Mouse (Mus musculus) MEL (cell line): ENCODE measurements around the gene Prss2. TPM values are rescaled to one million over a fixed set of nuclear protein-coding genes. Genes with fewer than 3 reads are reported as not detected.
"Not testable (repeated sequence)": the region's sequence is repeated elsewhere in the genome, so short reads cannot be mapped to it uniquely, and the experiment has no call there.

ENCODE experiments used
- DNase-seq: peaks from one replicate; pipeline ENCODE4 v3.0.0; 2011; ENCODE audit warnings: low read depth, low spot score
- H3K27ac ChIP-seq: 2 replicates; pipeline ENCODE4 v1.5.1; 2012; ENCODE audit warnings: low read depth, mild to moderate bottlenecking, control low read depth, low read length, moderate library complexity; ENCODE audit not compliant: control insufficient read depth
- H3K27me3 ChIP-seq, 2 experiments: fragments of 150-350 bp in 1 of 2; sonication (generic) in 1 of 2; 2 replicates each; pipeline ENCODE4 v1.6.1; 2012; ENCODE audit warnings: low read length in 2 of 2, mild to moderate bottlenecking in 2 of 2, improper control_type of control experiment in 1 of 2, moderate library complexity in 1 of 2; ENCODE audit not compliant: insufficient read depth in 2 of 2, control insufficient read depth in 1 of 2
- H3K36me3 ChIP-seq, 2 experiments: 2 replicates each; pipeline ENCODE4 v1.6.1; 2012 to 2014; ENCODE audit warnings: low read length in 2 of 2, improper control_type of control experiment in 1 of 2, inconsistent platforms in 1 of 2, mild to moderate bottlenecking in 1 of 2; ENCODE audit not compliant: insufficient read depth in 2 of 2, control insufficient read depth in 1 of 2
- H3K4me1 ChIP-seq, 2 experiments: fragments of 150-350 bp in 1 of 2; sonication (generic) in 1 of 2; 2 replicates each; pipeline ENCODE4 v1.6.1; 2012; ENCODE audit warnings: low read length in 2 of 2, improper control_type of control experiment in 1 of 2, mild to moderate bottlenecking in 1 of 2; ENCODE audit not compliant: insufficient read depth in 2 of 2, control insufficient read depth in 1 of 2
- H3K4me3 ChIP-seq, 2 experiments: fragments of 150-350 bp in 1 of 2; sonication (generic) in 1 of 2; 2 replicates each; pipeline ENCODE4 v1.5.1; 2012; ENCODE audit warnings: low read depth in 2 of 2, low read length in 2 of 2, mild to moderate bottlenecking in 2 of 2, moderate library complexity in 2 of 2, control low read depth in 1 of 2, improper control_type of control experiment in 1 of 2; ENCODE audit not compliant: control insufficient read depth in 1 of 2, insufficient read depth in 1 of 2
- H3K79me2 ChIP-seq: 2 replicates; pipeline ENCODE4 v1.6.1; 2012; ENCODE audit warnings: mild to moderate bottlenecking, low read length, moderate library complexity; ENCODE audit not compliant: control insufficient read depth, poor library complexity, insufficient read depth
- H3K9ac ChIP-seq: 2 replicates; pipeline ENCODE4 v1.6.1; 2012; ENCODE audit warnings: low read depth, mild to moderate bottlenecking, control low read depth, low read length, moderate library complexity; ENCODE audit not compliant: control insufficient read depth, poor library complexity, severe bottlenecking
- H3K9me3 ChIP-seq: fragments of 150-350 bp; sonication (generic); replicated peaks from 2 replicates; pipeline ENCODE4 v1.6.1; 2012; ENCODE audit warnings: mild to moderate bottlenecking, low read length, improper control_type of control experiment, moderate library complexity; ENCODE audit not compliant: insufficient read depth
- BHLHE40 ChIP-seq: IDR thresholded peaks from 2 replicates; pipeline ENCODE4 v1.6.1; 2012; ENCODE audit warnings: low read depth, mild to moderate bottlenecking, inconsistent platforms, low read length, improper control_type of control experiment, borderline replicate concordance
- GABPA ChIP-seq: IDR thresholded peaks from 2 replicates; pipeline ENCODE4 v1.6.1; 2012; ENCODE audit warnings: low read depth, mild to moderate bottlenecking, inconsistent platforms, low read length, improper control_type of control experiment, moderate library complexity
- GATA1 ChIP-seq: IDR thresholded peaks from 2 replicates; pipeline ENCODE4 v1.6.1; 2011; ENCODE audit warnings: low read depth, low read length, improper control_type of control experiment
- HCFC1 ChIP-seq: IDR thresholded peaks from 2 replicates; pipeline ENCODE4 v1.6.1; 2012; ENCODE audit warnings: low read depth, mild to moderate bottlenecking, inconsistent platforms, low read length, improper control_type of control experiment, moderate library complexity
- MXI1 ChIP-seq: IDR thresholded peaks from 2 replicates; pipeline ENCODE4 v1.6.1; 2011; ENCODE audit warnings: mild to moderate bottlenecking, low read depth, low read length, improper control_type of control experiment
- NELFE ChIP-seq: IDR thresholded peaks from 2 replicates; pipeline ENCODE4 v1.6.1; 2011; ENCODE audit warnings: low read depth, low read length, improper control_type of control experiment
- NRF1 ChIP-seq: IDR thresholded peaks from 2 replicates; pipeline ENCODE4 v1.6.1; 2014; ENCODE audit warnings: low read depth, mild to moderate bottlenecking, inconsistent platforms, low read length, improper control_type of control experiment, moderate library complexity; ENCODE audit not compliant: poor library complexity, insufficient read depth, severe bottlenecking
- SIN3A ChIP-seq: IDR thresholded peaks from 2 replicates; pipeline ENCODE4 v1.6.1; 2012; ENCODE audit warnings: low read length, improper control_type of control experiment, inconsistent platforms
- TCF12 ChIP-seq: IDR thresholded peaks from 2 replicates; pipeline ENCODE4 v1.6.1; 2014; ENCODE audit warnings: low read depth, mild to moderate bottlenecking, inconsistent platforms, low read length, improper control_type of control experiment, moderate library complexity
- USF1 ChIP-seq: IDR thresholded peaks from 2 replicates; pipeline ENCODE4 v1.6.1; 2014; ENCODE audit warnings: low read depth, mild to moderate bottlenecking, inconsistent platforms, low read length, improper control_type of control experiment, moderate library complexity
- ZC3H11A ChIP-seq: IDR thresholded peaks from 2 replicates; pipeline ENCODE4 v1.6.1; 2012; ENCODE audit warnings: low read depth, mild to moderate bottlenecking, inconsistent platforms, low read length, improper control_type of control experiment
- ZKSCAN1 ChIP-seq: IDR thresholded peaks from 2 replicates; pipeline ENCODE4 v1.6.1; 2012; ENCODE audit warnings: low read depth, mild to moderate bottlenecking, inconsistent platforms, low read length, improper control_type of control experiment, moderate library complexity
- ZMIZ1 ChIP-seq: IDR thresholded peaks from 2 replicates; pipeline ENCODE4 v1.6.1; 2012; ENCODE audit warnings: low read depth, mild to moderate bottlenecking, inconsistent platforms, low read length, improper control_type of control experiment, moderate library complexity
- polyA plus RNA-seq, 2 experiments: library from polyadenylated mRNA; stranded (reverse) in 1 of 2; unstranded in 1 of 2; fragments of >175 nt in 1 of 2; fragments of >200 nt in 1 of 2; gene quantifications; 2 replicates each; pipeline versions ENCODE4 v1.2.1 to v1.2.4; 2012; ENCODE audit warnings: low replicate concordance in 2 of 2, low read depth in 1 of 2; ENCODE audit not compliant: insufficient read length in 2 of 2, insufficient read depth in 1 of 2, missing spikeins in 1 of 2
- total RNA-seq: library from RNA; depleted of rRNA; stranded (reverse); fragments of 300-350 nt; gene quantifications from 2 replicates; pipeline ENCODE4 v1.2.3, GENCODE M21; 2012

The Prss2 gene
- total and polyA plus RNA-seq, 3 experiments: not detected

GRCm38 (mm10) chr6:41559331-41559730, 37.7 kb downstream of the Prss2 start:
- Histone ChIP-seq H3K9ac (no peak overlapping the region), H3K27me3 (no peaks in the 10 kb centered on the region), H3K36me3 (no peaks in the 10 kb centered on the region), H3K27ac (no peak overlapping the region), H3K9me3 (no peaks in the 10 kb centered on the region), H3K79me2 (no peaks in the 10 kb centered on the region), H3K4me3 (no peak overlapping the region), H3K4me1 (no peaks in the 10 kb centered on the region)
- TF ChIP-seq ZC3H11A: no peak
- TF ChIP-seq NRF1: no peak
- no peak for TF ChIP-seq USF1
- no peak for TF ChIP-seq ZMIZ1
- no peak for TF ChIP-seq GABPA
- TF ChIP-seq SIN3A: no peak
- DNase-seq: no peak

DNA sequence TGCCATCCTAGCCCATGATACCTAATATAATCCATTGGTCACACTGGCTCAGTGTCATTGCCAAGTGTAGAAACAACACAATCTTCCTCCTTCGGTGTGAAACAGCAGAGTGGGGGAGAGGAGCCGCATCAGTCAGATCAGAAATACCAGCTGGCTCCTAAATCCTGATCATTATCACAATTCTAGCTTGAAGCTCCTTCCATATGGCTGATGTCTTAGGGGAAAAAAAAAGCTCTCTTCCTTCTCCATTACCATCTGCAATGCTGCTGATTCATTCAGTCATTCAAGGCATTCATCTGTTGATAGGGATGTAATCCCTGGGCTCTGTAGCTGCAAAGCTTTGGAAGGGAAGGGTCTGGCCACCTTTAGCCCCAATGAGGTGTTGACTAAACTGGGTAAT, 38.7 kb downstream of the Prss2 start:
- no peaks in the 10 kb centered on the region for H3K79me2 ChIP-seq
- no peak overlapping the region for H3K4me3 ChIP-seq
- no peak overlapping the region for H3K27ac ChIP-seq
- no peak for DNase-seq
- H3K4me1 ChIP-seq: no peaks in the 10 kb centered on the region
- H3K36me3 ChIP-seq: no peaks in the 10 kb centered on the region
- H3K9ac ChIP-seq: no peak overlapping the region
- H3K27me3 ChIP-seq: no peaks in the 10 kb centered on the region
- TF ChIP-seq NELFE (no peak), ZMIZ1 (no peak), TCF12 (no peak), USF1 (no peak), GATA1 (no peak), MXI1 (no peak), SIN3A (no peak)
- TF ChIP-seq, all 39 proteins: peak for 0
- no peaks in the 10 kb centered on the region for H3K9me3 ChIP-seq

- no peaks in the 10 kb centered on the region for H3K27me3 ChIP-seq
- TF ChIP-seq NRF1 (no peak), ZKSCAN1 (no peak), HCFC1 (no peak), MXI1 (no peak), SIN3A (no peak), BHLHE40 (no peak), ZC3H11A (no peak)
- no peak for DNase-seq
- no peaks in the 10 kb centered on the region for H3K9me3 ChIP-seq
- no peak overlapping the region for H3K4me3 ChIP-seq
- no peaks in the 10 kb centered on the region for H3K36me3 ChIP-seq
- H3K4me1 ChIP-seq: no peaks in the 10 kb centered on the region
- no peak overlapping the region for H3K9ac ChIP-seq
- no peaks in the 10 kb centered on the region for H3K79me2 ChIP-seq
- H3K27ac ChIP-seq: no peak overlapping the region
Measured at GRCm38 (mm10) chr6:41562598-41562997, 41.0 kb downstream of the Prss2 start.

DNA sequence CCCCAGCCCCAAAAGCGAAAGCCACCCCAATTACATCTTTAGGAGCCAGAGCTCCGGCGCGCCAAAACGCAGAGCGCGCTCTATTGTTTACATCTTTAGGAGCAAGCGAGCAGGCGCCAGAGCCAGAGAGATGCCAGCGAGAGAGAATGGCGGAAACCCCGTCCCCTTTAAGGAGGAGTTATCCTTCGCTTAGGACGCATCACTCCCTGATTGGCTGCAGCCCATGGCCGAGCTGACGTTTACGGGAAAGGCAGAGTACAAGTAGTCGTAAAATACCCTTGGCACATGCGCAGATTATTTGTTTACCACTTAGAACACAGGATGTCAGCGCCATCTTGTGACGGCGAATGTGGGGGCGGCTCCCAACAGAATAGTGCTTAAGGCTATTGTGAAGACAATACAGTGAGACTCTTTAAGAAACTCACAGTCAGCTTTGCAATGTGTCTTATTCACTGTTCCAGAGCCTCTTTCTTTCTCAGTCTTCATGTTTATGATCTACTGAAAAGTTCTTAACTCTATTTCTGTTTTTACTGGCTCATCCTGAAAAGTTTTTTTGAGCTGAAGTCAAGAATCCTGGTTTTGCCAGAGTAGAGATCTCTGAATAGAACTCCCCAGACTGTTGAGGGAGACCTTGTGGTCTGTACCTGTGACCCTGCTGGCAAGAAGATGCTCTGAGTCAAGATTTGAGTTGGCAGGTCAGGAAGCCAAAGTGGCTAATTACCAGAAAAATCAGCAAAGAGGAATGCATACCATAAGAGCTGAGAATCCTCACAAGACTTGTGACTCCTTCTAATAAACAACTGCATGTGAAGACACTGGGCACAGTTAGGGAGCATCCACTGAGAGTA, 41.7 kb downstream of the Prss2 start:
- not testable (repeated sequence) for H3K36me3 ChIP-seq, H3K4me1 ChIP-seq, DNase-seq, H3K9ac ChIP-seq, H3K9me3 ChIP-seq, H3K27me3 ChIP-seq, H3K4me3 ChIP-seq, H3K27ac ChIP-seq, H3K79me2 ChIP-seq
